Mouse (Mus musculus) ovary, postnatal 36 days (tissue): ENCODE measurements at regions not wholly inside any gene's neighbourhood (a gene's known extent, or its start where the extent isn't known, plus 50 kb on each side); places are given as distances from the start of the nearest gene placed in this dataset.

Experiments used
- DNase-seq: peaks from one replicate; pipeline ENCODE4 v3.0.0; 2022; ENCODE audit warnings: low spot score, mixed read lengths

- DNase-seq = no peak
Measured at GRCm38 (mm10) chr3:52859848-52860247, 157.2 kb downstream of the Cog6 start.

DNA sequence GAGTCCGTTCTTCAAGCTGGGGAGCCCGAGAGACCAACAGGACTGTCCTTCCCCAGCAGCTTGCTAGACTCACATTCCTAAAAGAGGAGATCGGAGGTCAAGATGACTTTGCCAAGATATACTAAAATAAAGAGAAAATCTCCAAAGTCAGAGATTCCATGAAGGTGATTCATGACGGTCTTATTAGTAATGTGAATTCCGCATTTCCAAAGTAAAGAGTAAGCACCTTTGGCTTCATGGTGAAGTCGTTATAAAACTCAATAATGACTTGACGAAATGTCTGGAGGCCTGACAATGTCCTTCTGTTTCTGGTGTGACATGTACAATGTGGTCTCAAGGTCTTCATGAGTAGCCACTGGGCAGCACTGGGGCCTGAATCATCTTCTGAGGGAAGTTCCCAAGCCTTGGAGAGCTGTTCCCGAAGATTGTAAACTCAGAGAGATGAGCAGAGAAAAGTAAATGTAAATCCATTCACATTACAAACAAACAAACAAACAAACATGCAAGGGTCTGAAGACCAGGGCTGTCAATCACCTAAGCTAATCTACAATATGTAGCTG, 157.7 kb downstream of the Cog6 start:
- no peak for DNase-seq

DNA sequence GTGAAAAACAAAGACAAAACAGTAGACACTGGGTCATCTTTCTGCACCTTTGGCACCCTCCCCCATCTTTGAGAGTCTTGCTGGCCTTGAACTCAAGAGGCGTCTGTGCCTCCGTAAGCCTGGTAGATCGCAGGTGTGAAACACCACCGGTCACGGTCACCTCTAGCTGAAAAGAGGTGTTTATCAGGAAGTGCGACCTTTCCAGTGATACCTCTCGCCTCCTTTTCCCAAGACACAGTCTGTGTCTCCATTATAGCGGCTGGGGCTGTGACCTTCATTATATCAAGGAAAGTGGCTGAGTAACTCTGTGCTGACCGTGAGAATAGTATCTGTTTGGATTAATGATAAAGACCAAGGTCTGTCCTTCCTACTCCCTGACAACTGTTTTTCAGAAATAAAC, 158.8 kb downstream of the Cog6 start:
- peak; percentile 59 for DNase-seq

- no peak for DNase-seq
Measured at GRCm38 (mm10) chr3:52857076-52857475, 160.0 kb downstream of the Cog6 start.

DNA sequence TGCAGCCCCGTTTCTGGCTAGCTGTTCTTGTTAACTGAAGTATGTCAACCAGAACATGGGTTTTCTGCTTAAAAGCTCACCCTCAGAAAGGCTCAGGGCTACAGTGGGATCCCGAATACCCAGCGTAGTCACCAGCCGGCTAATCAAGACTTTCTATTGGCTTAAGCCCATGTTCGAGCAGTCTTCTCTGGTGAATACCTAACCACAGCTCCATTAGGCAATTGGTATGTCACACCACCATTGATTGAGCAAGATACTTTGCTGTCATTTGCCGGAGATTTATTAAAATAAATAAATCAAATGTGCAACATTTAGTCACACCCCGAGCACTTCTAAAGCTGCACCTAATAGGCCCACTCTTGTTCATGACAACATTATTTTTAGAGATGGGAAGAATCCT, 162.5 kb downstream of the Cog6 start:
- no peak for DNase-seq

DNA sequence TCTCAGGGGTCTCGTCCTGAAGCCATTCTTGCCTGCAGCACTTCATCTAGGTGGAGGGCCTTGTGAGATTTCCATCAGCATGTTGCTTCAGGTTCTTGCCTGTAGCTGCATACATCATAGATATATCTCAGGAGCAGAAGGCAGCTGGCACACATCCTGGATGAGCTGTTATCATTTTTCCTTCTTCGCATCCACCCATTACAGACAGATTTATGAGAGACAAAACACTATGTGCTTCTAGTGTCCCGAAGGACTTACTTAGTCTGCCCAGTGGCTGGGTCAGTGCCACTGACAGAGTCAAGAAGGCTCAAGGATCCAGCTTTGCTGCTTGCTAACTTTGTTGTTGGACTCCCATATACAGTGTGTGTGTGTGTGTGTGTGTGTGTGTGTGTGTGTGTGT, 163.9 kb downstream of the Cog6 start:
- no peak for DNase-seq

DNA sequence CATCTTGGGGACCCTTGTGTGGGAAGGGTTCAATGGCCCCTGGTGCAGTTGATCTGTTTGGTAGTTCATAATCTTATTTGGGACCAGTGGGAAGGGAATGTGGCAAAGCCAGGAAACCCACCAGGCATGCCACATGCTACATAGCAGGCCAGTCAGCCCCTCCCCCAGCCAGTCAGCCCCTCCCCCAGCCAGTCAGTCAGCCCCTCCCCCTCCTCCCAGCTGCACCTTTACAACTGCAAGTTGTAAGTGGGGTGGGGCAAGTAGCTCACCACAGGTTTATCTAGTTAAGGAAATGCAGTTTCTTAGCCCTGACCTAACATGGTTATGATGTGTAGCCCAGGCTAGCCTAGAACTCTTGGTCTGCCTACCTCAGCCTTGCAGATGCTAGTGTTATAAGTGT, 171.9 kb downstream of the Cog6 start:
- DNase-seq = no peak

DNA sequence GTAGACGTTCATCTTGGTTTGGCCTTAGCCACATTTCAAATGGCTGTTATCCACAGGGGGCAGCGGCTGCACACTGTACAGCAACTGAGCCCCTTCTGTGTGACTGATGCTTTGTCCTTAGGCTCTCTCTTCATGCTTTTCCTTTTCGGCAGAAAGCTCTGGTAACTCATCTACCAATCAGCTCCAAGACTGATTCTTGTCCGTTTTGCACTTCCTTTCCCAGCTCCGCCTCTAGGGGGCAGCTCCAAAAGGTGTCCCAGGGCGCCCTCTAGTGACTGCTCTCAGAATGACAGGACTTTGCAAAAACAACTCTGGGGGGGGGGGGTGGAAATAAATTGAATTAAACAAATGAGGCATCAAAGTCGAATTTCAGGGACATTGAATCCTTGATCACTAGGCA, 173.0 kb downstream of the Cog6 start:
- DNase-seq = peak; percentile 79

- no peak for DNase-seq
Measured at GRCm38 (mm10) chr3:52842866-52843425, 174.1 kb downstream of the Cog6 start.

- DNase-seq = no peak
Measured at GRCm38 (mm10) chr3:52840160-52840953, 176.7 kb downstream of the Cog6 start.

DNA sequence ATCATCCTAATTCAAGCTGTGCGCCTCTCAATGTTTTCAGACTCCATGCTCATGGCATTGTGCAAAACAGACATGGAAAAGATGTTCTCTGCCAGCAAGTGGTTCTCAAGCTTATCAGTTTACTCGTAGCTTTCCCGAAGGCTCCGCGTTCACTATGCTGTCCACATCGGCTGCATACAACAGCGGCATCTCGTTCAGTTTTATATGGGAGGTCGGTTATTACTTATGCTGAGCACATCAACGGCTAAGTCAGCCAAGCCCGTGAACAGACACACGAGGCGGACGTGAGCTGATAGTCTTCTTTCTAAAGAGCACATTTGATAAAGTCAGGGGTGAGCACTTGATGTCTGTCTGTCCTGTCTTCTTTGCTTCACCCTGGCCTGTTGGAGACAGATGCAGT, 179.0 kb downstream of the Cog6 start:
- DNase-seq = no peak

GRCm38 (mm10) chr3:52837527-52837926, 179.5 kb downstream of the Cog6 start:
- DNase-seq = no peak

- DNase-seq = no peak
Measured at GRCm38 (mm10) chr3:52836780-52837179, 180.3 kb downstream of the Cog6 start.

DNA sequence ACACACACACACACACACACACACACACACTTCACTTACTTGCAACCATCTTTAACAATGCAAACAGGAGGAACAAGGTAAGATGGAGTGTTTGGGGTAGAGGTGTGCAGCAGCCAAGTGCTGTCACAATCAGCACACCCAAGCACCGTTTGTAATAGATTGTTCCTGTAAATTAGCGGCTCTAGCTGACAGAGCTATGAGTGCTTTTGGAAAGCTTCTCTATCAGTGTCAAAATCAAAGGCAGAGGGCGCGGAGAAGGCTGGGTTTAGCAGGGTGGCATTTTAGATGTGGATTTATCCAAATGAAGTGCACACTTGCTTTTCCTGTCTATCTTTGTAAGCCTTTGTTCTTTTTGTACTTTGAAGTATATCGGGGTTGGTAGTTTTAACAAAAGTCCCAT, 184.6 kb downstream of the Cog6 start:
- no peak for DNase-seq

DNA sequence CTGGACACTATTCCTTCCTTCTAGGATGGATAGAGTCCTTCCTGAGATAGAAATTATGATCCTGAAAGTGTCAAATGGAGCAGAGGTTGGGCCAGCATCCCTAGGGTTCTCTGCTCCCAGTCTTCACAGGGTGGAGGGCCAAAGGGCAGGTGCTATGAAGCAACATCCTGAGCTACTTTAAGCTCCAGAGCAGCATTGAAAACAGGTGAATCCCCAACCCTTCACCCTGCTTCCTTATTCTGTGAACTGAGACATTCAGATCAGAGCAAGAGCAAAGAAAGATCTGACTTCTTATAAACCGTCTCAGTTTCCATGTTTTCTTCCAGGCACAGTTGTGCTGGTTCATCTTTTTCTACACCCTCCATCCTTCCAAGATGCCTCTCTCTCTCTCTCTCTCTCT, 185.1 kb downstream of the Cog6 start:
- no peak for DNase-seq

DNA sequence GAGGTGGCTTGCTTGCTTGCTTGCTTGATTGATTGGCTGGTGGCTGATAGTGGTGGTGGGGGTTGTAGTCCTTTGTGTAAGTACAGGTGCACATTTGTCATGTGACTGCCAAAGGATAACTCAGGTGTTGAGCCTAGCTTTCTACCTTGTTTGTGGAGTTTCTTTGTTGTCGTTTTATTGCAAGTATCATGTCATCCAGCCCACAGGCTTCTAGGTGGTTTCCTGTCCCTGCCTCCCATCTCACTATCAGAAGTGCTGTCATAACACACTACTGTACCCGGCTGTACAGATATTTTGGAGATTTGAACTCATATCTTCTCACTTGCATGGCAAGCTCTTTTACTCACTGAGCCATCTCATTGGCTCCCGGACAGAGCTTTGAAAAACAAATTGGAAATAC, 186.9 kb downstream of the Cog6 start:
- no peak for DNase-seq

DNA sequence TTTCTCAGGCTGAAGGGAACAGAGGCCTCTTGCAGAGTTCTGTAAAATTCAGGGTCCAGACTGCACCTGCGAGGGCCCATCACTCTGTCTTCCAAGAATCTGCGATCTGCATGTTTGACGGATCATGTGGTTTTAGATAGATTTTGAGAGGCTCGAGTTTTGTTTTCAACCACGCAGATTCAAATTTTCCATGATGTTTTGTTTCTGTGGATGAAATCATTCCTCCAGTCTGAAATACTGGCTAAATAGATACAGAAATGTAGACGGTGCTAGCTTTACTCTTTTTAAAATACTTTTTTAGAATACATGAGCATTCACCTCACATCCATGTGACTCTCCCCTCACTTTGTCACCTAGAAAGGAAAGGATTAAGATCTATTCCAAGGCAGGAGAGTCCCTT, 188.0 kb downstream of the Cog6 start:
- no peak for DNase-seq

DNA sequence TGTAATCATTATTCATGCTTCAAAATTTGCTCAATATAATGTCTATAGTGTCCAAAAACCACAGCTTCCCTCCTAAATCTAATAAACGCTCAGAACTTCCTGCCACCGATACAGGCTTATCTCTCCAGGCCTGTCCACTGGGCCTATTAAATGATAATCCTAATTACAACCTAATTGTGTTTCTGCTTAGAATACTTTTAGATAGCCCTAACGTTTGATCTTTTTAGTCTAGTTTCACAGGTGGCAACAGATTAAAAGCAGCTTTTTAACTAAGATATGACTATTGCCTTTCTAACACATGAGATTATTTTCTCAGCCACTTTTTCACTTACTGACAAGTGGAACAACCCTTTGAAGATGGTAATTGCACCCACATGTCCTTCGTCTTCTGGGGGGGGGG, 188.6 kb downstream of the Cog6 start:
- DNase-seq = no peak

DNA sequence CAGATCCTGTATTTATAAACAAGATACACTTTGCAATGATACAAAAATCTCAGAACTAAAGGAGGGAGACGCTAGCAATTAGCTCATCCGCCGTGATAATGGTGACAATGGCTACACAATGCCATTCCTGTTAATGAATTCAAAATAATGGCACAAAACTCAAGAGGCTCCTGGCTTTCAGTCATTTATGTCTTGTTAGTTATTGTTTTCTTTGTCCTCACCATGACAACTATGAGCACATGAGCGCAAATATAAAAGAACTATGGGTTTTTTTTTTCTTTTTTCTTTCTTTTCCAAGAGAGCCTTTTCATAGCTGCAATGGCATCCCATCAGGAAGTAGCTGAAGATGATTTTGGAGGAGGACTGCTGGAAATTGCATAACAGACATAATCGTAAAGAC, 194.2 kb downstream of the Cog6 start:
- no peak for DNase-seq

GRCm38 (mm10) chr3:52821450-52821849, 195.6 kb downstream of the Cog6 start:
- DNase-seq = no peak

GRCm38 (mm10) chr3:52818401-52818800, 198.6 kb downstream of the Cog6 start:
- no peak for DNase-seq

GRCm38 (mm10) chr3:52817416-52817815, 199.6 kb downstream of the Cog6 start:
- DNase-seq = no peak

DNA sequence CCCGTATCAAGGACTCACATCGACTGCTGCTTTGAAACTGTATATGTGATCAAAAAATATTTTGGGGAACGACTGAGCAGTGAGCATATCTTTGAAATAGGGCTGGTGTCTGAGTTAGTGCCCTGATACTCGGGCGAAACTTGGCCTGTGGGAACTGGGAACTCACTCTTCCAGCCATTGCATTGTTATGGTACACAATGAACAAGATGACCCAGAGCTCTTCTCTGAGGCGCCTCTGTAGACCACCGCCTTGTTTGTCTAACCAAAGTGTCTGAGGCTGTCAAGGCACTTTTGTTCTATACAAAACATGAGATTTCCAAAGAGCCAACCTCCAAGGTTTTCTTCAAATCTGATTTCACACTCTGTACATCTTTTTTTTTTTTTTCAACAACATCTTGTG, 201.5 kb downstream of the Cog6 start:
- no peak for DNase-seq

DNA sequence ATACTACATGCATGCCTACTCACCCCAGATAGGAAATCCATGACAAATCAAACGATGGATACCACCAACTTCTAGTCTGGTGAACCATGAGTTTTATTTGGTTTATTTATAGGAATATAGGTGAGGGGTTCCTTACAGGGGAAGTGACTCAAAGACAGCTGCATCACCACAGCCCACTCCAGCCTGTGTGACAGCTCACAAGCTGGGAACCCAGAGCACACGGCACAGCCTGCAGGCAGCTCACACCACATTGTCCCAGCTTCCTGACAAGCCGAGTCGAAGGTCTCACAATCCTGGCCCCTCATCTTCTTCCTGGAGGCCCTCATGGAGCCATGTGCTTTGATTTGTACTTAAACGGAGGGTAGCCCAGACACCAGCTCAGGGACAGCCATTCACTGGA, 214.7 kb downstream of the Cog6 start:
- no peak for DNase-seq
